Mouse (Mus musculus): ENCODE measurements around the gene Ptges3l. TPM values are rescaled to one million over a fixed set of nuclear protein-coding genes. Genes with fewer than 3 reads are reported as not detected.
A peak's percentile ranks its signal among the peaks of the same experiment; 100 is the strongest.
"Not testable (repeated sequence)": the region's sequence is repeated elsewhere in the genome, so short reads cannot be mapped to it uniquely, and the experiment has no call there.

Gene Ptges3l
- 2.7 TPM in 1 of 3 replicates, not detected in the others for total RNA-seq (2017)

DNA sequence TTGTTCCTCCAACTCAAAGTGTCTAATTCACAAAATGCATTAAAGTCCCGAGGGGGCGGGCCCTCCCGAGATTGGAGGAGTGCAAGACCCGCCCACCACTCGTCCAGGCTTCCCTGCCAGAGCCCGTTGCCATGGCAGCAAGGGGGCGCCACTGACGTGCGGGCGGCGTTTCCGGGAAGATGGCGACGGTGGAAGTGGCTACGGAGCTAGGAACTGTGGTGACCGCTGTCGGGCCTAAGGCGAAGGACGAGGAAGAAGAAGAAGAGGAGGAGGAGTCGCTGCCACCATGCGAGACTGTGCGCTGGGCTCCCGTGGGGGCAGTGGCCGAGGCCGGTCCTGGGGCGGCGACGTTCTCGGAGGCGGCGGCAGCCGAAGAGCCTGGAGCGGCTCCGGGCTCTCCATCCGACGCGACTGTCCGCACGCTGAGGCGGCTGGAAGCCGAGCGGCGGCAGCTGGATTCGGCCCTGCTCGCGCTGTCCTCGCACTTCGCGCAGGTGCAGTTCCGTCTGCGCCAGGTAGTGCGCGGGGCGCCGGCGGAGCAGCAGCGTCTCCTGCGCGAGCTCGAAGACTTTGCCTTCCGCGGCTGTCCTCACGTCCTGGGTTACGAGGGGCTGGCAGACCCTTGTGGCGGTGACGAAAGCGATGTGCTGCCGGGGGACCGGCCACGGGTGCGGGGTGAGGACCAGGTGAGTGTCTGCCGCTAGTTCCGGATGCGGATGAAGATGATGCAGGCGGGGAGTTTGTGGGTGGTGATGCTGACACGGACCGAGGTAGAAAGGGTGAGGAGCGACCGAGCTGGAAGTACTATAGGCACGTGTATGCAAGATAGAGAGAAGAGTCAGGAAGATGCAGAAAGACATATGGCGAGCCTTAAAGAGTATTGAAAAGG is at the start of gene Ptges3l, which contains the start of gene Rundc1:
Gene Ptges3l, minus strand, starts transcription at position 409 of the 889 bp plus-strand sequence.
Gene Rundc1, plus strand, starts transcription at position 161 of the 889 bp plus-strand sequence.
- ATAC-seq (replicated peaks; ENCODE audit: insufficient number of reproducible peaks, low FRiP score, low TSS enrichment, poor library complexity, severe bottlenecking), result peak; percentile 99

- no peak for ATAC-seq (replicated peaks; ENCODE audit: insufficient number of reproducible peaks, low FRiP score, low TSS enrichment, poor library complexity, severe bottlenecking)
Measured at GRCm38 (mm10) chr11:101474298-101474697, 49.2 kb upstream of the Ptges3l start.

- ATAC-seq (replicated peaks; ENCODE audit: insufficient number of reproducible peaks, low FRiP score, low TSS enrichment, poor library complexity, severe bottlenecking), result not testable (repeated sequence)
Measured at GRCm38 (mm10) chr11:101473686-101474085, 48.6 kb upstream of the Ptges3l start.

DNA sequence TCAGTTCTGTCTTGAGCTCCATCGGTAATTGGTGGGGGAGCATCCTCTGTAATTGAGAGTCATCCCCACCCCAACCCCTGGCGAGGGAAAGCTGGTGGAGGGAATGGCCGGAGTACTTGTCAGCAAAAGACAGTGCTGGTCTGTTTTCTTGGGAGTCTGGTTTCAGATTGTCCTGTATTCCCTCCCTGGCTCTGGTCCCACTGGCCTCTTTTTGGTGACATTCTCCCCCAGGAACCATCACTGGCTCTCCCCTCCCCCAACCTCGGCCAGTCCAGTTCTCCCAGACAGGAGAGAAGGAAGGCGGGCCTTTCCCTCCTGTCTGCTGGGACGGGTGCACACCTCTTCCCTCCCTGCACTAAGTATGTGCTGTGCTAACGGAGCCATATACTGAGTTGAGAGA is 47.2 kb upstream of the Ptges3l start:
- no peak for ATAC-seq (replicated peaks; ENCODE audit: insufficient number of reproducible peaks, low FRiP score, low TSS enrichment, poor library complexity, severe bottlenecking)

DNA sequence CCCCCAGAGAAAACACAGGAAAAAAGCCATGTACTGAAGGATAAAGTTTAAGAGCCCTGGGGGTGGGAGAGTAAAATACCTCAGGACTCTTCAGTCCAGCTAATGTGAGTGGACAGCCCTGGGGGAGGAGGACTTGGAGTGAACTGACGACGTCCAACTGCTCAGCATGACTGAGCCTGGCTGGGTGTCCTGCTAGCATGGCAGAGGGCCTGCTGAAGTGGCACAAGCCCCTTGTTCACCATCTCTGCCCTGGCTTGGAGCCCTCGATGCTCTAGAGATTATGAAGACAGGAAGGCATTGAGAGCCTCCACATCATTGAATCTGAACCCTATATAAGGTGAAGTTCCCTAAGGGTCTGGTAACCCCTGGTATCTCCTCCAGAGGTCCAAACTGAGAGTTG is 46.8 kb upstream of the Ptges3l start:
- no peak for ATAC-seq (replicated peaks; ENCODE audit: insufficient number of reproducible peaks, low FRiP score, low TSS enrichment, poor library complexity, severe bottlenecking)

- ATAC-seq (replicated peaks; ENCODE audit: insufficient number of reproducible peaks, low FRiP score, low TSS enrichment, poor library complexity, severe bottlenecking), result no peak
Measured at GRCm38 (mm10) chr11:101470206-101470605, 45.1 kb upstream of the Ptges3l start.

- ATAC-seq (replicated peaks; ENCODE audit: insufficient number of reproducible peaks, low FRiP score, low TSS enrichment, poor library complexity, severe bottlenecking), result no peak
Measured at GRCm38 (mm10) chr11:101469155-101469554, 44.0 kb upstream of the Ptges3l start.

- no peak for ATAC-seq (replicated peaks; ENCODE audit: insufficient number of reproducible peaks, low FRiP score, low TSS enrichment, poor library complexity, severe bottlenecking)
Measured at GRCm38 (mm10) chr11:101468731-101469130, 43.6 kb upstream of the Ptges3l start.

DNA sequence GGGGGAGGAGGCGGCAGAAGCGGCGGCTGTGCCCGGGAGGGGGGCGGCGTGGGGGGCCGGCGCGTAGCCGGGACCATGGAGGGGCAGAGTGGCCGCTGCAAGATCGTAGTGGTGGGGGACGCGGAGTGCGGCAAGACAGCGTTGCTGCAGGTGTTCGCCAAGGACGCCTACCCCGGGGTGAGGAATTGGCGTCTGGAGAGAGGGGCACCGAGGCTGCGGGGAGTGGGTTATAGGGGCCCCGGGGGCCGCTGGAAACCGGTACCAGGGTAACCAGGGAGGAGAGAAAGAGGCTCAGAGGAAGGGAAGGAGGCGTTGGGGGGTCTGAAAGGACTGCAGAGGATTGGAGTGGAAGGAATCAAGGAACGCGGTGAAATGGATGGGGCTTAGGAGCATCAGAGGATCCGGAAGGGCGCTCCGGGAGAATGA is 43.1 kb upstream of the Ptges3l start:
- no peak for ATAC-seq (replicated peaks; ENCODE audit: insufficient number of reproducible peaks, low FRiP score, low TSS enrichment, poor library complexity, severe bottlenecking)

- ATAC-seq (replicated peaks; ENCODE audit: insufficient number of reproducible peaks, low FRiP score, low TSS enrichment, poor library complexity, severe bottlenecking), result peak; percentile 45
Measured at GRCm38 (mm10) chr11:101467477-101468262, 42.5 kb upstream of the Ptges3l start.

DNA sequence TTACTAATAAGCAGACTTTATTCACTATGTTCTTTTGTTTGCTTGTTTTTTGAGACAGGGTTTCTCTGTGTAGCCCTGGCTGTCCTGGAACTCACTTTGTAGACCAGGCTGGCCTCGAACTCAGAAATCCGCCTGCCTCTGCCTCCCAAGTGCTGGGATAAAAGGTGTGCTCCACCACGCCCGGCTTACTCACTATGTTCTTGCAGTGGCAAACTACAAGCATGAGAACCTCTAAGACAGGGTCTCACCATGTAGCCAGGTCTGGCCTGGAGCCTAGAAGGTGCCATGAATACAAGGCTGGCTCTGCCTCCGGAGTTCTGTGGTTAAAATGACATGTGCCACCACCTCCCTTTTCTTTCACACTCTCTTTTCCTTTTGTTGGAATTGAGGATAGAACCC is 41.4 kb upstream of the Ptges3l start:
- ATAC-seq (replicated peaks; ENCODE audit: insufficient number of reproducible peaks, low FRiP score, low TSS enrichment, poor library complexity, severe bottlenecking), result not testable (repeated sequence)

GRCm38 (mm10) chr11:101465869-101466551 is 40.9 kb upstream of the Ptges3l start, which contains the start of gene Vat1:
TSS of gene Vat1 (minus strand) at chr11:101466230.
- ATAC-seq (replicated peaks; ENCODE audit: insufficient number of reproducible peaks, low FRiP score, low TSS enrichment, poor library complexity, severe bottlenecking), result peak; percentile 49; the same call in 1 of the 2 replicates

- ATAC-seq (replicated peaks; ENCODE audit: insufficient number of reproducible peaks, low FRiP score, low TSS enrichment, poor library complexity, severe bottlenecking), result peak; percentile 44
Measured at GRCm38 (mm10) chr11:101465101-101465868, 40.2 kb upstream of the Ptges3l start.

DNA sequence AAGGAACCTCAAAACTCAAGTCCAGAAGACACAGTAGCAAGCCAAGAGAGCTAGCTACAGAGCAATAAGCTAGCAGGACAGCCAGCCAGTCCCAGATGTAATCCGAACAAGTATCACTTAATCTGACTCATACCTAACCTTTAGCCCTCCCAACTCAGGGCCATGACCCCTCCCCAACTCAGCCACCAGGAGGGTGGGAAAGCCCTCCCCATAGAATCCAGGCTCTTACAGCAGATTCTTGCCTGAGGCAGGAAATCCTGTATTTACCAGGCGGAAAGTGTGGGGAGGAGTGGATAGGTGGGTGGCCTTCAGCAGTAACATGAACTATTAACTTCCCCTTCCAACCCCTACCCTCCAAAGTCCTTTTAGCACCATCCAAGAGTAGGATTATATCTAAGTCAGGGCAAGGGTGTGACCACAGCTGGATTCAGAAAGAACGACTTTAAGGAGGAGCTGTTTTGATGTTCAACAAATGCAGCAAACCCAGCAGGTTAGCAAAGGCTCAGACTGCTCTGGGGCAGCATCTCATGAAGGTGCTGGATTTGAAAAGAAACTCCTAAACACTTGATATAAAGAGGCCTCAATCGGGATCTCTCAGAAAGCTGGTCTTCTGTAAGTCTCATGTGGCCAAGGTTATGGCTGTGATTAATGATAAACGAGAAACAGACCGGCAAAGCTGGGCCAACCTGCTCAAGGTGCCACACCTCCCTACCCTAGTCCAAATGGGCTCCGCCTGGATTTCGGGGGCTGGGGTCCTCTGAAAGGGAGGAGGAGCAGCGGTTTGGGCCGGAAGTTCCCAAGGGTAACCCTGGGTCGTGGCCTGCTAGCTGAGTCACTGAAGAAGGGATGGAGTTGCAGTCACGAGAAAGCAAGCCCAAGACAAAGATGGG is 39.3 kb upstream of the Ptges3l start, which contains the start of gene Rnd2:
Gene Rnd2, plus strand, starts transcription at position 789 of the 890 bp plus-strand sequence.
- ATAC-seq (replicated peaks; ENCODE audit: insufficient number of reproducible peaks, low FRiP score, low TSS enrichment, poor library complexity, severe bottlenecking), result no peak

- ATAC-seq (replicated peaks; ENCODE audit: insufficient number of reproducible peaks, low FRiP score, low TSS enrichment, poor library complexity, severe bottlenecking), result no peak
Measured at GRCm38 (mm10) chr11:101462583-101463440, 37.7 kb upstream of the Ptges3l start.

DNA sequence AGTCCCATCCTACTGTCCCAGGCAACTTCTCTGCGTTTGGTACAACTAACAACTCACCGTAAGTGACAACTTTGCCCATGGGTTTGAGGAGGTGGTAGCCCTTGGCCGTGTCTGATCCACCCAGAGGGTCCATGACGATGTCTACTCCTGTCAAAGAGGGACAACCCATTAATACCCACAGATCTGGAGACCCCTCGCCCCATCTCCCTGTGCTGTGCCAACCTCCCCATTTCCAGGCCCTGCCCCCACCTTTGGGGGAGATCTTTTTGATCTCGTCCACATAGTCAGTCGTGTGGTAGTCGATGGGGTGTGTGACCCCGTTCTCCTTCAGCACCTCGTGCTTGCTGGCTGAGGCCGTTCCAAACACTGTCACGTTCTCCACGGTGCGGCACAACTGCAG is 37.0 kb upstream of the Ptges3l start:
- ATAC-seq (replicated peaks; ENCODE audit: insufficient number of reproducible peaks, low FRiP score, low TSS enrichment, poor library complexity, severe bottlenecking), result no peak
